Mouse (Mus musculus) heart, embryonic 11.5 days (tissue): Measurements from ENCODE around the gene Vpreb2. TPM values are rescaled to one million over a fixed set of nuclear protein-coding genes. Genes with fewer than 3 reads are reported as not detected.
A peak's percentile ranks its signal among the peaks of the same experiment; 100 is the strongest.
"Not testable (repeated sequence)": the region's sequence is repeated elsewhere in the genome, so short reads cannot be mapped to it uniquely, and the experiment has no call there.

Experiments
- ATAC-seq: fragments of 200-750 bp; cut with Nextera tagmentation; replicated peaks from 2 replicates; pipeline ENCODE4 v1.8.0; 2017; ENCODE audit warnings: moderate library complexity; ENCODE audit not compliant: insufficient number of reproducible peaks, low FRiP score, low TSS enrichment
- H3K27ac ChIP-seq: fragments of 300-500 bp; sonication (generic); 2 replicates; pipeline ENCODE4 v1.5.1; 2014; ENCODE audit warnings: mild to moderate bottlenecking, low read depth, low read length
- H3K27me3 ChIP-seq: fragments of 300-500 bp; sonication (generic); 2 replicates; pipeline ENCODE4 v1.6.1; 2014; ENCODE audit warnings: mild to moderate bottlenecking, low read length, mixed read lengths; ENCODE audit not compliant: control insufficient read depth, insufficient read depth
- H3K36me3 ChIP-seq: fragments of 300-500 bp; sonication (generic); 2 replicates; pipeline ENCODE4 v1.6.1; 2014; ENCODE audit warnings: mild to moderate bottlenecking, low read length, moderate library complexity, mixed read lengths; ENCODE audit not compliant: control insufficient read depth, insufficient read depth
- H3K4me1 ChIP-seq: fragments of 300-500 bp; sonication (generic); 2 replicates; pipeline ENCODE4 v1.6.1; 2014; ENCODE audit warnings: low read length; ENCODE audit not compliant: control insufficient read depth, insufficient read depth
- H3K4me2 ChIP-seq: fragments of 300-500 bp; sonication (generic); 2 replicates; pipeline ENCODE4 v1.6.1; 2014; ENCODE audit warnings: mild to moderate bottlenecking, moderate library complexity
- H3K4me3 ChIP-seq: fragments of 300-500 bp; sonication (generic); 2 replicates; pipeline ENCODE4 v1.5.1; 2014; ENCODE audit warnings: low read depth, low read length
- H3K9ac ChIP-seq: fragments of 300-500 bp; sonication (generic); 2 replicates; pipeline ENCODE4 v1.6.1; 2014; ENCODE audit warnings: mild to moderate bottlenecking, low read depth, low read length, moderate library complexity
- H3K9me3 ChIP-seq: fragments of 300-500 bp; sonication (generic); replicated peaks from 2 replicates; pipeline ENCODE4 v1.6.1; 2016; ENCODE audit warnings: low read length; ENCODE audit not compliant: control insufficient read depth
- WGBS: fragments of 180-500 bp; shearing (Covaris S2); extraction: QIAGEN DNeasy Blood & Tissue Kit; methylation state at CpG from one replicate; pipeline ENCODE4 v1.1.7; 2014; ENCODE audit not compliant: insufficient replicate concordance; 5-methylcytosine and 5-hydroxymethylcytosine counted together
- polyA plus RNA-seq: library from polyadenylated mRNA; unstranded; fragments of >200 nt; fragmentation: Nextera tagmentation; extraction: Ambion mirVana; gene quantifications from 2 replicates; pipeline ENCODE4 v1.2.1, GENCODE M21; 2014

The Vpreb2 gene
- polyA plus RNA-seq, 1 experiment from 2014 or later = not detected

GRCm38 (mm10) chr16:17983201-17983600 lies 3.0 kb downstream of the Vpreb2 start:
- no peak overlapping the region for H3K4me3 ChIP-seq
- no peak overlapping the region for H3K4me2 ChIP-seq
- no peak overlapping the region for H3K27ac ChIP-seq
- 63% methylated on average over 2 of the region's 2 CpGs for WGBS
- H3K27me3 ChIP-seq = no peaks in the 10 kb centered on the region; the same call in 1 of the 2 replicates
- no peaks in the 10 kb centered on the region for H3K9me3 ChIP-seq
- no peaks in the 10 kb centered on the region for H3K36me3 ChIP-seq
- H3K4me1 ChIP-seq = no peaks in the 10 kb centered on the region
- ATAC-seq = no peak
- no peak overlapping the region for H3K9ac ChIP-seq

- H3K9ac ChIP-seq = no peak overlapping the region
- no peaks in the 10 kb centered on the region for H3K36me3 ChIP-seq
- H3K9me3 ChIP-seq = no peaks in the 10 kb centered on the region
- H3K27ac ChIP-seq = no peak overlapping the region
- H3K4me2 ChIP-seq = no peak overlapping the region
- H3K27me3 ChIP-seq = no peaks in the 10 kb centered on the region; the same call in 1 of the 2 replicates
- ATAC-seq = no peak
- 61% methylated on average over 5 of the region's 5 CpGs for WGBS
- H3K4me3 ChIP-seq = no peak overlapping the region
- H3K4me1 ChIP-seq = no peaks in the 10 kb centered on the region
Measured at GRCm38 (mm10) chr16:17984231-17984630, 4.0 kb downstream of the Vpreb2 start.

- H3K4me1 ChIP-seq = no peaks in the 10 kb centered on the region
- no peak overlapping the region for H3K4me3 ChIP-seq
- peaks cover 3% of the 10 kb centered on the region for H3K9me3 ChIP-seq
- no peak for ATAC-seq
- 57% methylated on average over 5 of the region's 5 CpGs for WGBS
- H3K27me3 ChIP-seq = no peaks in the 10 kb centered on the region
- H3K27ac ChIP-seq = no peak overlapping the region
- H3K36me3 ChIP-seq = no peaks in the 10 kb centered on the region
- H3K9ac ChIP-seq = no peak overlapping the region
- no peak overlapping the region for H3K4me2 ChIP-seq
Measured at GRCm38 (mm10) chr16:17985078-17985477, 4.8 kb downstream of the Vpreb2 start.

- Histone ChIP-seq H3K9ac (no peak overlapping the region), H3K4me2 (no peak overlapping the region), H3K36me3 (no peaks in the 10 kb centered on the region), H3K9me3 (peaks cover 11% of the 10 kb centered on the region), H3K27me3 (no peaks in the 10 kb centered on the region), H3K27ac (no peak overlapping the region), H3K4me1 (no peaks in the 10 kb centered on the region), H3K4me3 (no peak overlapping the region)
- WGBS = 57% methylated on average over 10 of the region's 10 CpGs
- no peak for ATAC-seq
Measured at GRCm38 (mm10) chr16:17986456-17987132, 6.4 kb downstream of the Vpreb2 start.

GRCm38 (mm10) chr16:17987703-17988102 lies 7.5 kb downstream of the Vpreb2 start:
- Histone ChIP-seq H3K27ac (no peak overlapping the region), H3K9ac (no peak overlapping the region), H3K27me3 (no peaks in the 10 kb centered on the region), H3K4me3 (no peak overlapping the region), H3K4me2 (no peak overlapping the region), H3K4me1 (no peaks in the 10 kb centered on the region), H3K36me3 (no peaks in the 10 kb centered on the region), H3K9me3 (peaks cover 13% of the 10 kb centered on the region)
- 74% methylated on average over 1 of the region's 1 CpGs for WGBS
- 0 out of 2 replicates have a peak, but pooled peaks have one; percentile 18 for ATAC-seq

- 89% methylated on average over 16 of the region's 16 CpGs for WGBS
- H3K27me3 ChIP-seq = not testable (repeated sequence)
Measured at GRCm38 (mm10) chr16:17992321-17992720, 12.1 kb downstream of the Vpreb2 start.

GRCm38 (mm10) chr16:17999668-18000067 lies 19.4 kb downstream of the Vpreb2 start:
- H3K9me3 ChIP-seq = no peaks in the 10 kb centered on the region
- H3K36me3 ChIP-seq = no peaks in the 10 kb centered on the region
- 87% methylated on average over 5 of the region's 5 CpGs for WGBS
- H3K4me3 ChIP-seq = no peak overlapping the region
- H3K27me3 ChIP-seq = no peaks in the 10 kb centered on the region
- no peak overlapping the region for H3K4me2 ChIP-seq
- ATAC-seq = no peak
- H3K27ac ChIP-seq = no peak overlapping the region
- H3K4me1 ChIP-seq = no peaks in the 10 kb centered on the region
- H3K9ac ChIP-seq = no peak overlapping the region

More at GRCm38 (mm10) chr16:17992321-17992720, 12.1 kb downstream of the Vpreb2 start:
- not testable (repeated sequence) for H3K4me1 ChIP-seq, H3K4me3 ChIP-seq, H3K36me3 ChIP-seq, ATAC-seq, H3K9ac ChIP-seq, H3K4me2 ChIP-seq, H3K27ac ChIP-seq
- peaks cover 13% of the 10 kb centered on the region for H3K9me3 ChIP-seq

- no peaks in the 10 kb centered on the region for H3K36me3 ChIP-seq
- no peaks in the 10 kb centered on the region for H3K4me1 ChIP-seq
- H3K27ac ChIP-seq = no peak overlapping the region
- no peaks in the 10 kb centered on the region for H3K9me3 ChIP-seq
- no peaks in the 10 kb centered on the region for H3K27me3 ChIP-seq
- H3K4me3 ChIP-seq = no peak overlapping the region
- H3K9ac ChIP-seq = no peak overlapping the region
- WGBS = 71% methylated on average over 5 of the region's 5 CpGs
- no peak overlapping the region for H3K4me2 ChIP-seq
- ATAC-seq = no peak
Measured at GRCm38 (mm10) chr16:18004589-18004988, 24.4 kb downstream of the Vpreb2 start.

- H3K27ac ChIP-seq = no peak overlapping the region
- H3K4me2 ChIP-seq = no peak overlapping the region
- H3K9ac ChIP-seq = no peak overlapping the region
- H3K4me3 ChIP-seq = no peak overlapping the region
- no peaks in the 10 kb centered on the region for H3K4me1 ChIP-seq
- H3K27me3 ChIP-seq = no peaks in the 10 kb centered on the region
- WGBS = 38% methylated on average over 4 of the region's 4 CpGs
- ATAC-seq = no peak
- H3K9me3 ChIP-seq = no peaks in the 10 kb centered on the region
- H3K36me3 ChIP-seq = no peaks in the 10 kb centered on the region
Measured at GRCm38 (mm10) chr16:18007083-18007482, 26.9 kb downstream of the Vpreb2 start.
